Mouse (Mus musculus) macrophage (primary cell): ENCODE measurements around the gene Osbpl11. TPM values are rescaled to one million over a fixed set of nuclear protein-coding genes. Genes with fewer than 3 reads are reported as not detected.

Source experiments
- H3K27ac ChIP-seq: fragments of 350-480 bp; formaldehyde crosslinking; 2 replicates; pipeline ENCODE4 v1.9.0; 2021
- H3K36me3 ChIP-seq: fragments of 350-480 bp; formaldehyde crosslinking; 2 replicates; pipeline ENCODE4 v1.9.0; 2021; ENCODE audit errors: inconsistent target
- H3K4me3 ChIP-seq: fragments of 350-480 bp; formaldehyde crosslinking; 2 replicates; pipeline ENCODE4 v1.9.0; 2021; ENCODE audit errors: inconsistent target
- H3K79me2 ChIP-seq: fragments of 350-480 bp; formaldehyde crosslinking; 2 replicates; pipeline ENCODE4 v1.9.0; 2021; ENCODE audit errors: inconsistent target
- WGBS: methylation state at CpG from one replicate; pipeline ENCODE4 v1.1.7; 2026; ENCODE audit warnings: inconsistent platforms; ENCODE audit not compliant: missing documents; 5-methylcytosine and 5-hydroxymethylcytosine counted together
- polyA plus RNA-seq: library from polyadenylated mRNA; stranded (reverse); fragments of 250-400 nt; gene quantifications from 3 replicates; pipeline ENCODE4 v1.2.4, GENCODE M21; 2018; ENCODE audit warnings: inconsistent platforms

Osbpl11 gene
- polyA plus RNA-seq, 1 experiment from 2014 or later, result 51.8 TPM

DNA sequence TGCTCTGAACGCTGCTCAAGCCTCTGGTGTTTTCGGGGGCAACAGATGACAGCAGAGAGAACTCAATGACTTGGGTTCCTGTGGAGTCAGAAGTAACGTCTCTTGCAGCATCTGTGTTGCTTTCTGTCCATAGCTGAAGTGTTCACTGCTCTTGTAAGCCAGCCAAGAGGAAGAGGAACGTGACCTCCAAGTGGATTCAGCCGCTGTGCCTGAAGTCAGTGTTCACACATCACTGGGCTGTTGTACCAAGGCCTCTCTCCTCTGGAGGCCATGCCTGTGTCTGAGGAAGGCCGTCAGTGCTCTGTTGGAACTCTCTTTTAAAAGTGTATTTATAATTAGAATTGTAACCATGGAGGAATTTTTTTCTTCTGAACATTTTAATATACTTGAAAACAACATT is 57.2 kb downstream of the Osbpl11 start:
- 68% methylated on average over 6 of the region's 6 CpGs for WGBS
- H3K4me3 ChIP-seq, result no peak overlapping the region
- peaks cover 73% of the 10 kb centered on the region for H3K36me3 ChIP-seq
- H3K27ac ChIP-seq, result no peak overlapping the region
- H3K79me2 ChIP-seq, result no peaks in the 10 kb centered on the region

DNA sequence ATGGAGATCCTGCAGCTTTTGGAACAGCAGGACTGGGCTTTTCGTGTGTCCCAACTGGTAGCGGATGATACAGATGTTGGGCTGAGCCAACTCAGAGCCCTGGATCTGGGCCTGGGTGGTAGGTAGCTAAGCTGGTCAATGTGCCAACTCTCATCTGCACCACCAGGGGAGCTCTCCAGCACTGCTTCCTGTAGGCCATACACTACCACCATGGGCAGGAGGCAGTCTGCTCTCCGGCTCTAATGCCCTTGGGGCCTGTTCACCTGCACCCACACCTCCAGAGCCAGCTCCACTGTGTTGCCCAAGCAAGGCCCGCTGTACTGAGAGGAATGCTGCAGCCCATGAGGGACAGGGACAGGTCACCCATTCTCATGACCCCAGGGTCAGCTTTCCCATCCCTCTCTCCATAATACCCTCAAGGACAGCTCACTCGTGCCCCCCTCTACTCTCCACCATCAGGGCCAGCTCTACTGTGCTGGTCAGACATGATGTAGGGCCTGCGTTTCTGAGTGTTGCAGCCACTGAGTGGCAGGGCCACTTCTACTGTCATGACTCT is 59.3 kb downstream of the Osbpl11 start:
- no peak overlapping the region for H3K4me3 ChIP-seq
- peaks cover 52% of the 10 kb centered on the region for H3K36me3 ChIP-seq
- no peaks in the 10 kb centered on the region for H3K79me2 ChIP-seq
- WGBS, result 93% methylated on average over 6 of the region's 6 CpGs
- H3K27ac ChIP-seq, result no peak overlapping the region

DNA sequence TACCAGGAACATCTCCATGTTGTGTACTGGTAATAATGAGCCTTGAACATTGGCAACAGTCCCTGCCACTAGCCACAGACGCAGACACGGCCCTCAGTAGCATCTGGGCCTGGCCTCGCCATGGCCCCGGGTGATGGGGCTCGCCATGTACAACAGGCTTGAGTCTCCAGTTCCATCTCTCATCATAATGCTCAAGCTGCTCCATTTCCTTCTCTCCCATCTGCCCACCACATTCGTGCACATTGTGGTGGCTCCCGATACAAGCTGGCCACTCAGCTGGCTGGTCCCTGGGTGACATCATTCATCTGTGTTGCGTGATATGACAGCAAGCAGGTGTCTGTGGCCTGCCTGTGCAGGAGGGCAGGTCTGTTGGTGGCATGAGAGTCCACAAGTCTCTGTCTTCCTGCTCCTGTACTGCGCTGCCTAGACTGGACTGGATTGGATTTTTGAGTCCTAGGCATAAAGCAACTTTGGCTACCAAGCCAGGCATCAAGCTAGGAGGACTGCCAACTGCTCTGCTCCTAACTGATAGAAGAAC is 60.1 kb downstream of the Osbpl11 start:
- no peak overlapping the region for H3K27ac ChIP-seq
- H3K4me3 ChIP-seq, result no peak overlapping the region
- H3K79me2 ChIP-seq, result no peaks in the 10 kb centered on the region
- peaks cover 44% of the 10 kb centered on the region for H3K36me3 ChIP-seq
- 94% methylated on average over 9 of the region's 9 CpGs for WGBS

DNA sequence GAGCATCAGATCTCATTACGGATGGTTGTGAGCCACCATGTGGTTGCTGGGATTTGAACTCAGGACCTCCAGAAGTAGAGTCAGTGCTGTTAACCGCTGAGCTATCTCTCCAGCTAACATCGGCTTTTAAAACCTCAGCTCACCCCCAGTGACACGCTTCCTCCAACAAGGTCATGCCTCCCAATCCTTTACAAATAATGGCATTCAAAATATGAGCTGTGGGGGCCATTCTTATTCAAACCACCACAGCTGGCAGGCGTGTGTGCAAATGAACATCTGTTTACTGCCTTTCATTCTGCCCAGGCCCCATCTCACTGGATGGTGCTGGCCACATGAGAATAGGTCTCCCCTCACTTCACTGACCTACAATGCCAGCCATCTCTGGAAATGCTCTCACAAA is 61.7 kb downstream of the Osbpl11 start:
- Histone ChIP-seq H3K79me2 (no peaks in the 10 kb centered on the region; the same call in 1 of the 2 replicates), H3K36me3 (peaks cover 29% of the 10 kb centered on the region)
- WGBS, result 97% methylated on average over 5 of the region's 5 CpGs

DNA sequence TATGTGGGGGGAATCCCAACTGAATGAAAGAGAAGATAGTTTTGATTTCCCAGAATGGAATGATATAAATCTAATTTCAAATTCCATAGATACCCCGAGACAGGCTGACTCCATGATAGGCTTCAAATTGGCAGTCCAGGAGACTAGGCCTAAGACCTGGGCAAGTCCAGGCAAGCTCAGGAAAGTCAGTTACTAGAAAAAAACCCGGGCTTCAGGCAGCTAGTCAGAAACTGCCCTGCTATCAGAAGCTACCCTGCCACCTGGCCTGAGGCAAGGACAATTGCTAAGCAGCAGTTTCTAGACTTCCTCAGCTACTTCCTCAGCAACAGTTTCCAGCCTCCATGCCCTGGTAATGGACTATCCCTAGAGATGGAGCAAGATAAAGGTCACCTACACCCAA is 62.1 kb downstream of the Osbpl11 start:
- no peak overlapping the region for H3K27ac ChIP-seq
- peaks cover 25% of the 10 kb centered on the region for H3K36me3 ChIP-seq
- 67% methylated on average over 2 of the region's 2 CpGs for WGBS
- H3K79me2 ChIP-seq, result peaks cover 4% of the 10 kb centered on the region
- no peak overlapping the region for H3K4me3 ChIP-seq

More for the DNA sequence above, 61.7 kb downstream of the Osbpl11 start:
- Histone ChIP-seq H3K4me3 (no peak overlapping the region), H3K27ac (no peak overlapping the region)

DNA sequence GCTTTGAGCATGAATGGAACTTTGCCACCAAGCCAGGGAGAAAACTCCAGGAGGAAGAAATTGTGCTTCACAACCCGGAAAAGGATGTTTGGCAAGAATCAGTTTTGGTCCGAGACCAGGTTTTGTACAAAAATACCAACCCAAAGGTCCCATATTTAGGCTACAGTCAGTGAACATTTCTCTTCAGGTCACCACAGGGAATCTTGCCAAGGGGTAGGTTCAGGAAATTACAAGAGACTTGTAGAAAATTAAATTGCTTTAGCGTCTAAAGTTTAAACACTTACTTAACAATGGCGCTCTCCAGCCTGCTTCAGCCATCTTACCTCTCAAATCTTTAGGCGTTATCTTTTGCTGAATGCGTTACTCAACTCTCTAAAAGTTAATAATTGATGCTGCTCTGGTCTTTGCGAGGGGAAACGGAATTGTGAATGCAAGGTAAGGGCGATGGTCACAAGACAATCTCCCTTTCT is 65.8 kb downstream of the Osbpl11 start:
- peak overlapping the region; percentile 90 for H3K4me3 ChIP-seq
- under 1% methylated on average over 9 of the region's 9 CpGs for WGBS

DNA sequence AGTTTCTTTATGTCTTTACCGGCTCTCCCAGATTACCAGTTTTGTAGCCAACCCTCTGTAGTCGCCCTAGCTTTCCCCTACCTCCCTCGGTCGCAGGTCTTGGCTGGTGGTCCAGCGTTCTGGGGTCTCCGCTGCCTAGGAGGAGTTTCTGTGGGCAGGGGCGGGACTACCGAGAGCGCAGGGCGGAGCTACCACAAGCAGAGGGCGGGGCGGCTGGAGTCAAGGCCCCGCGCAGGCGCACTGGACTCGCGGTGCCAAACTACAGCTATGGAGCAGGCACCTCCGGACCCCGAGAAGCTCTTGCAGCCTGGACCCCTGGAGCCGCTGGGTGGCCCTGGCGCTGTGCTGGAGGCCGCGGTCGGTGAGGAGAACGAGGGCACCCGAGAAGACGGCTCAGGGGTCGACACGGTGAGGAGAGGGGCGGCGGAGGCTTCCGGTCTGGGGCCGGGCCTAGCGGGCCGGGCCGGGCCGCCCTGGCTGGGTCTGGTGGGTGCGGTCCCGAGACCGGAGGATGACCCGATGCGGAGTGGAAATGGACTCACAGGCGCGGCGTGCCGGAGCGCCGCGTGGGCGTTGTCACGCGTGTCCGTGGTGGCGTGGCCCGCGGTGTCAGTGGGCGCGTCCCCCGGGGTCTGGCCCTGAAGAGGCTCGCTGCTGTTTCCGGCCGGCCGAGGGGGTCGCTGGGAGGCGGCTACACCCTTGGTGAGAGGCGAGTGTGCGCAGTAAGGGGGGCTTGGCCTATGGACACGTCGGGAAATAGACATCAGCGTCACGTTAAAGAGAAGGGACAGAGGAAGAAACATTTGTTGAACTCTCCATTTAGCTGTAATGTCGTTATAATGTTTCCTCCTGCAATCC is 66.6 kb downstream of the Osbpl11 start, which contains the start of gene Snx4:
Snx4 (plus strand) TSS at position 249 of the 858 bp plus-strand sequence.
- peaks cover 48% of the 10 kb centered on the region for H3K79me2 ChIP-seq
- peak within 1 kb of the TSS; percentile 68 for H3K27ac ChIP-seq
- no peaks in the 10 kb centered on the region for H3K36me3 ChIP-seq
- peak within 1 kb of the TSS; percentile 90 for H3K4me3 ChIP-seq
- WGBS, result under 1% methylated on average over 70 of the region's 72 CpGs

More for the DNA sequence above, 65.8 kb downstream of the Osbpl11 start:
- Histone ChIP-seq H3K79me2 (peaks cover 41% of the 10 kb centered on the region), H3K27ac (peak overlapping the region; percentile 68), H3K36me3 (no peaks in the 10 kb centered on the region)

DNA sequence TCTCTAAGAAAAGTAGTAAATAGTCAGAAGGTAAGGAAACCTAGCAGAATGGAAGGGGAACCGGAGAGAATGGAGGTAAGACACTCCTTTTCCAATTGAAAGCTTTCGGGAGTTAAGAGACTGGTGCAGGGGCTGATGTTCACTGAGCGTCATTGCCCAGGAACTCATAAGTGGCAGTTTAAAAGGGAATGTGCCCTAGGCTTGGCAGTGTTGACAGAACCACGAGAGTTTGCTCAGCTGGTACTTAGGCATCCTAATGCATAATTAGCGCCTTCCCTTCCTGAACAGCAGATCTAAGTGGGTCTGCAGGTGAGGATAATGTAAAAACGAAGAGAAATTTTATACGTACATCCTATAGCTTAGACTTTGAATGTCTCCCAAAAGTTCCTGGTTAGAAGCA is 70.7 kb downstream of the Osbpl11 start:
- Histone ChIP-seq H3K79me2 (peaks cover 89% of the 10 kb centered on the region), H3K27ac (no peak overlapping the region), H3K4me3 (no peak overlapping the region), H3K36me3 (no peaks in the 10 kb centered on the region)
- WGBS, result 83% methylated on average over 7 of the region's 7 CpGs

DNA sequence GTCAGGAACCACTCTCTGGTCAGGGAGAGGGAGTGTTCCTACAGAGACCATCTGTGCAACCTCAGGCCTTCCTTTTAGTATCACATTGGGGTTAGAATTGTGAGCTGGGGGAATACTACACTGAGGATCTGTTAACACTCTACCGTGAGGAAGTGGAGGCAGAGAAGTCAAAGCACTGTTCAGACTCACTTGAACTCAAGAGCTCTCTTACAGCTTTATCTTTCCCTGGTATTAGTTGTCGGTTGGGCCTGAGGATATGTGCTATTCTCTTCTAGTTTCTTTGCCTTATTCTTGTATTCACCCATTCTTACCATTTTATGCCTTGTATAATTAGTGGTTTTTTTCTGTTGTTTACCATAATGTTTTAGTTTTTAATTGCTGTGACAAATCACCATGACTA is 73.7 kb downstream of the Osbpl11 start:
- WGBS, result 67% methylated on average over 2 of the region's 2 CpGs

DNA sequence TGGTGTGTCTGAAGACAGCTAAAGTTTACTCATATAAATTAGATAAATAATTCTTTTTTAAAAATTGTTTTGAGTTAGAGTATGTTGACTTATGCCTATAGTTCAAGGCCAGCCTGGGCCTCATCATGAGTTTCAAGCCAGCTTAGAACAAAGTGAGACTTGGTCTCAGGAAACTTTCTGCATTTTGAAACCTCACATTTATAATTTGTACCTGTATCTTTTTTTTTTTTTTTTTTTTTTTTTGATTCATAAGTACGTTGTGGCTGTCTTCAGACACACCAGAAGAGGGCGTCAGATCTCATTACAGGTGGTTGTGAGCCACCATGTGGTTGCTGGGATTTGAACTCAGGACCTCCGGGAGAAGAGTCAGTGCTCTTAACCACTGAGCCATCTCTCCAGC is 75.0 kb downstream of the Osbpl11 start:
- Histone ChIP-seq H3K4me3 (no peak overlapping the region), H3K27ac (no peak overlapping the region), H3K36me3 (peaks cover 8% of the 10 kb centered on the region; the same call in 1 of the 2 replicates), H3K79me2 (peaks cover 81% of the 10 kb centered on the region)
- 86% methylated on average over 3 of the region's 3 CpGs for WGBS

More for the DNA sequence above, 73.7 kb downstream of the Osbpl11 start:
- H3K27ac ChIP-seq, result no peak overlapping the region
- no peak overlapping the region for H3K4me3 ChIP-seq
- H3K36me3 ChIP-seq, result no peaks in the 10 kb centered on the region
- peaks cover 85% of the 10 kb centered on the region for H3K79me2 ChIP-seq

DNA sequence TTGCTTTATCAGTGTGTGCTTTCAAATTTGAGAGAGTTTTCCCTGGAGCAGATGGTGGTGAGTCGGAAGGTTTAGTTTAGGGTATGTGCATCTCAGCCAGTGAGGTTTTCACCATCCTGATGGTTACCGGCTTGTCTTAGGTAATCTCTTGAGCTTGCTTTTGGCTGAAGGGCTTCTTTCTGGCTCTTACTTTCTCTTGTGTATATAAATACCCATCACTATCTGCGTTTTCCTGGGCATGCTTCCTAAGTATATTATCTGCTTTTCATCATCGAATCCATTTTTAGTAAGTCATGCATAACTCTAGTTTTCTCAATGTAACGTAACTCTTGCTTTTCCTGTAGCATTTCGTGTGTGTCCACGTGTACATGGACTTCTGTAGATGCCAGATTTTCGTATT is 76.0 kb downstream of the Osbpl11 start:
- Histone ChIP-seq H3K4me3 (no peak overlapping the region), H3K79me2 (peaks cover 71% of the 10 kb centered on the region), H3K27ac (no peak overlapping the region), H3K36me3 (peaks cover 18% of the 10 kb centered on the region)
- 37% methylated on average over 8 of the region's 8 CpGs for WGBS

DNA sequence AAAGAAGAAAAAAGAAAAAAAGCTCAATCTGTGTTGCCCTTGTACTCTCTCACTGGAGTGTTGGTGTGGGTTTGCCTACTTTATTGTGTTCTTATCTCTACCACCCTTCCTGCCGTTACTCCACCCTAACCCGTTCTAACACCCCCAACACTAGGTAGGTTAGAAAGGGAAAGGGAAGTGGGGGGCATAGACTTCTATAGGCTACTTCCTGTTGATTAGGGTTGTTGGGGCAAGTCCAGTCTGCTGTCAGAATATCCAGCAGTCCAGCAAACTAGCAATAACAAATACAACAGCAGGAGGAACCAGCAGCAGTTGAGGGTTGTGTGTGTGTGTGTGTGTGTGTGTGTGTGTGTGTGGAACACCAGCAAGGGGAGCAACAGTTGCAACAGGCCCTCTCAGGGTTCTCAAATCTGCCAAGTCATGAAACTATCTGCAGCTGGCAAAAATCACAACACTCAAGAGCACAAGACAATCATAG is 76.8 kb downstream of the Osbpl11 start:
- Histone ChIP-seq H3K27ac (peak overlapping the region; percentile 12; the same call in 1 of the 2 replicates), H3K4me3 (no peak overlapping the region)
- 6% methylated on average over 2 of the region's 2 CpGs for WGBS

DNA sequence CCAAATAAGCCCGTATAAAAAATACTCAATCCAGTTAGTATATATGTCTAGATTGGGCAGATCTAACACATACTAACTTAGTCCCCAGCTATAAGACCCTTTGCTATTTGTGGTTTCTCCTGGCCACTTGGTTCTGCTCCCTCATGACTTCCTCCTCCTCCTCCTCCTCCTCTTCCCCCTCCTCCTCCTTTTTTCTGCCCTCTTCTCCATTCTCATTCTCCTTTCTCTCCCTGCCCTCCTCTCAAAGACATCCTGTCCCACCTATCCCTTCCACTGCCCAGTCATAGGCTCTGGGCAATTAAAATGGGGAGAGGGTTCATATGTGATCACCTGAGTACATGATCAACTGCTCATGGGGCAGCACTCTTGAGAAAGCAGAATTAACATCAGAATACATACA is 77.2 kb downstream of the Osbpl11 start:
- Histone ChIP-seq H3K27ac (peak overlapping the region; percentile 12; the same call in 1 of the 2 replicates), H3K4me3 (no peak overlapping the region), H3K36me3 (peaks cover 31% of the 10 kb centered on the region), H3K79me2 (peaks cover 58% of the 10 kb centered on the region)
- WGBS, result 17% methylated on average over 1 of the region's 1 CpGs

More for the DNA sequence above, 76.8 kb downstream of the Osbpl11 start:
- Histone ChIP-seq H3K79me2 (peaks cover 63% of the 10 kb centered on the region), H3K36me3 (peaks cover 26% of the 10 kb centered on the region)

DNA sequence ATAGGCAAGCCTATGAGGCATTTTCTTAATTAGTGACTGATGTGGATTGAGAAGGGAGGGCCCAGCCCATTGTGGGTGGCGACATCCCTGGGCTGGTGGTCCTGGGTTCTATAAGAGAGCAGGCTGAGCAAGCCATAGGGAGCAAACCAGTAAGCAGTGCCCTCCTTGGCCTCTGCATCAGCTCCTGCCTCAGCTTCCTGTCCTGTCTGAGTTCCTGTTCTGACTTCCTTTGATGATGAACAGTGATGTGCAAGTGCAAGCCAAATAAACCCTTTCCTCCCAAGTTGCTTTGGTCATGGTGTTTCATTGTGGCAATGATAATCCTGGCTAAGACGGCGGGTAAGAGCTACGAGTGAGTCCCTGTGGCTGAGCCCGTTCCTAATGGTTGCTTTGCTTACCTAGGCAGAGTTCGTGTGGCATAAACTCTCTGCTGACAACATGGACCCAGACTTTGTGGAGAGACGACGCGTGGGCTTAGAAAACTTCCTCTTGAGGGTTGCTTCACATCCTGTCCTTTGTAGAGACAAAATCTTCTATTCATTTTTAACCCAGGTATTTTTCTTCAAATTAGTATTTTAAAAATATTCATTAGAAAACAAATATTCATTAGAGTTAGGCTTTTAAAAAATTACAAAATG is 82.9 kb downstream of the Osbpl11 start:
- H3K79me2 ChIP-seq, result peaks cover 17% of the 10 kb centered on the region
- no peak overlapping the region for H3K4me3 ChIP-seq
- 0 out of 2 replicates have a peak overlapping the region, but pooled peaks have one; percentile 7 for H3K27ac ChIP-seq
- WGBS, result 49% methylated on average over 9 of the region's 9 CpGs
- H3K36me3 ChIP-seq, result peaks cover 64% of the 10 kb centered on the region
